Mouse (Mus musculus): ENCODE results near the gene Glyatl3.
A peak's percentile ranks its signal among the peaks of the same experiment; 100 is the strongest.

Gene Glyatl3

DNA sequence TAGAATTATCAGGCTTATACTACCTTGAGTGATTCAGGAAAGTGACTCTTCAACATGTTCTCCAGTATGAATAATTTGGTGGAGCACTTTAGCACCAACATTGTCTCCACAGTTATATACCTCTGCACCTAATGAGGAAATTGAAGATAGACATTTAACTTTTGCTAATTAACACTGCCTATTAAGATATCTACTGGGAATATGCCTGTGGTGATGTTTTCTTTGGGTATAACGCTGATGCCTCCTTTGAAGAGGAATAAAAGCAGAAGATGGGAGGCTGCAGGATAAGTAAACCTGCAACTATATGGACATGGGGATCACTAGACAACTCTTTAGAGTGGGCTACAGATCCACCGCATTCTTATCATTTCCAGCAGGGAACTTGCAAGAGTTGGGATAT lies at the start of gene Glyatl3:
Glyatl3 (minus strand) TSS at position 101 of the 400 bp plus-strand sequence.
- DNase-seq (ENCODE audit: low read depth, low spot score), result no peak

- no peak for DNase-seq (ENCODE audit: low read depth, low spot score)
Measured at GRCm38 (mm10) chr17:40948518-40948917, 34.4 kb upstream of the Glyatl3 start.

- DNase-seq (ENCODE audit: low read depth, low spot score), result peak; percentile 94
Measured at GRCm38 (mm10) chr17:40934420-40935231, 20.5 kb upstream of the Glyatl3 start, which contains the start of the genes Mut and Cenpq. Mut (plus strand) TSS chr17:40934685. Cenpq (minus strand) TSS chr17:40935047.

- no peak for DNase-seq (ENCODE audit: low read depth, low spot score)
Measured at GRCm38 (mm10) chr17:40933985-40934384, 19.8 kb upstream of the Glyatl3 start.

DNA sequence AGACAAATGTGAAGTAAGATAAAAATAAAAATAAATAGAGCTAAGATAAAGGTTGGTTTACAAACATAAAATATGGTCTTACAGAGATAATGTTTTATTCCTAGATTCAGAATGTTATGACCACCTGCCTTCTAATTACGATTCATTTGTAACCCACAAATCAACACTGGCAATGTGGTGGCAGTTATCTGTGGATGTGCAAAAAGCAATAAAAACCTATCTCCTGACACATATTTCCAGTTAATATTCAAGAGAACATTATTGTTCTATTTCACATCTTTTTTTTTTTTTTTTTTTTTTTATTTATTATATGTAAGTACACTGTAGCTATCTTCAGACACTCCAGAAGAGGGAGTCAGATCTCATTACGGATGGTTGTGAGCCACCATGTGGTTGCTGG lies 1.3 kb upstream of the Glyatl3 start:
- no peak for DNase-seq (ENCODE audit: low read depth, low spot score)

- no peak for DNase-seq (ENCODE audit: low read depth, low spot score)
Measured at GRCm38 (mm10) chr17:40904721-40905154, 9.4 kb downstream of the Glyatl3 start.

DNA sequence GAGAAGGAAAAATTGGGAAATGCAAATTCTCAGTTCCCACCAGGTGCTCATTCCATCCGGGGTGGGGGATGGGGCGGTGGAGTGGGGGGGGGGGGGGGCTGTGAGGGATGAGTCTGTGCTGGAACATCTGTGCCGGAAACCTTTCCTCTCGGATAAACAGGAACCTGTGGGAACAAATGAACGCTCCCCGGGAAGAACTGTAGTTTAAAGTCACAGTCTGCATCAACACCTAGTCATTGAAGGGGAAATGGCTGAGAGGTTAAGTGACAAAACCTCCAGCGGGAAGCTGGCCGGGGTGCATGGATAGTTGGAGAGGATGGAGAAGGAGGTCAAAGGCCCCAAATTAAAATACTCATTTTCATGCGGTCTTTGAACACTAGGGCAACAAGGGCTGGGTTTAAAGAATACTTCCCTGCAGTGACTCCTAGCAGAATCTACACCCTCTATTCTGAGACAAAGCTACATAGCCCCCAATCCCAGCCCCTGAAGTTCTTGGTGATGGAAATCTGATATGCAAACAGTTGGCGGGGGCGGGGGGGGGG lies 10.0 kb downstream of the Glyatl3 start:
- DNase-seq (ENCODE audit: low read depth, low spot score), result no peak

- DNase-seq (ENCODE audit: low read depth, low spot score), result no peak
Measured at GRCm38 (mm10) chr17:40903345-40903744, 10.8 kb downstream of the Glyatl3 start.

DNA sequence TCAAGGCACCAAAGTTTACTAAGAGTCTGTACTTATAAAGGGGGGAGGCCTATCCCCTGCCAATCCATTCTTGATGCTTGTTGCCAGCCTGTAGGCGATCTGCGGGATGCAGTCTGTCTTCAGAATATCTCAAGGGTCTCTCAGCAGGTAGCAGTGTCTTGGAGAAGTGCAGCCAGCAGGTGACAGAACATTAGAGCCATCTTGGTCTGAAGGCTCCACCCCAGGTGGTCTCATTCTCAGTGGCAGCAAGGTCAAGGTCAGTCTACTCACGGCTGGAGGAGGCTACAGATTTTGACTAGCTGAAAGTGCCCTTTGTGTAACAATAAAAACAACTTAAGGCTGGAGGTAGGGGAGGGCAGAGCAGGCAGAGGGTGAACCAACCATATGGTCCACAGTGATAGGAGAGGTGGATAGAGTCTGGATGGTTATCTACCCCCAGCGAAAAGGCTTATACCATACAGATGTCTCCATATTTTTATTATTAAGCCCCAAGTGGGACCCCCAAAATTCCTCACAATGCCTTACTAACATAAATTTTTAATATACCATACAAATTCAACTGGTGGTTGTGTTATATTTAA lies 14.3 kb downstream of the Glyatl3 start:
- no peak for DNase-seq (ENCODE audit: low read depth, low spot score)

DNA sequence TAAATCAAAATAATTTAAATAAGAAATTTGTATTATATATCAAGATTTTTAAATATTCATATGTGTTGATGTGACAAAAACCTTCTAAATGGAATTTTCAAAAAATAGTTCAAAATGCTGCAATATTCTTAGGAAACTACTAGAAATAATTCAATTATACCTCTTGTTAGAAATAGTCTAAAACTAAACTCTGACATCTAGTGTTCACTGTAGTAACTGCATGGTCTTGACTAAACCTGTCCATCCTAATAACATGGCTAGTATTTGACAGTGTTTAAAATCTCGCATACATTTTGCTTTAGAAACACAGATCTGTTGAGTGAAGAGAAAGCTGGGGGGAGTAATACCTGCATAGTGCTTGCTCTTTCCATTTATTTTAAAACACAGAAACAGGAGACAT lies 17.3 kb downstream of the Glyatl3 start:
- DNase-seq (ENCODE audit: low read depth, low spot score), result no peak

DNA sequence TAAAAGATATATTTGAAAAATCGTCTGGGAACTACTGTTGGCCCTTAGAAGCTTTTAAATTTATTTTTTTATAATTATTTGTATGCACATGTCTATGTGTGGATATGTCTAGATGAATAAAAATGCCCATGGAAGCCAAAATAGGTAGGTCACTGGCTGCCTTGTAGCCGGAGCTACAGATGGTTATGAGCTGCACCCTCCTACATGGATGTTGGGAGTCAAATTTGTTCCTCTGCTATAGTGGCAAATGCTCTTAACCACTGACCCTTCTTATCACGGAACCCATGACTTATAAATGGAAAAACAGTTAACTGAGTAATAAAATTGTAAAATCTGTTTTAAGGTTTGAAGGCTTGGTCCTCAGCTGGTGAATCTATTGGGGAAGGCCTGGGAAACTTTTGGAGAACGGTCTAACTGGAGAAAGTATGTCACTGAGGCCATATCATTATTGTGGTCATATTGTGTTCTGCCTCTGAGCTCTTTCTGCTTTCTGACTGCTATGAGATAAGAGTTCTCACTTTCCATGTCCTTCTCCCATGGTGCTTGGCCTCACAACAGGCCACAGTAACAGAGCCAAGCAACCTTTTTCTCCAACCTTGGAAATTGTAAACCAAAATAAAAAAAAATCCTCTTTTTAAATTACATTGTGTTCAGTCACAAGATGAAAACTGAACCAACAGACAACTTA lies 26.2 kb downstream of the Glyatl3 start:
- DNase-seq (ENCODE audit: low read depth, low spot score), result no peak

DNA sequence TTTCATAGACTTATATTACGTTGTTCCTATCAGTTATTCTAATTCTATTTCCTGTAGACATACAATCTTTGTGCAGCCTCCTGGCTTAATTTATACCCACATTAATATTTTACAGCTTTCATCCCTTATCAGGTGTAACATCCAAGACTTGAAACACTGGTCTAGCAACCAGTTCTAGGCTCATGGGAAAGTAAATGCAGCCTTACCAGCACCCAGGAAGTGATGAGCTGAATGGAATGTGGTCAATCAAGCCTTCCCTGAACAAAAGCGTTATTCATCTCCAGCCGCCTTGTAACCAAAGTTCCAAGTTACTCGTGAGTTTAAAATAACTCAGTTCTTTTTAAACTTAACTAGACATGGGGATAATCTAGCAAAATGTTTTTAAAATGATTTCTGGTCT lies 29.0 kb downstream of the Glyatl3 start:
- DNase-seq (ENCODE audit: low read depth, low spot score), result no peak

DNA sequence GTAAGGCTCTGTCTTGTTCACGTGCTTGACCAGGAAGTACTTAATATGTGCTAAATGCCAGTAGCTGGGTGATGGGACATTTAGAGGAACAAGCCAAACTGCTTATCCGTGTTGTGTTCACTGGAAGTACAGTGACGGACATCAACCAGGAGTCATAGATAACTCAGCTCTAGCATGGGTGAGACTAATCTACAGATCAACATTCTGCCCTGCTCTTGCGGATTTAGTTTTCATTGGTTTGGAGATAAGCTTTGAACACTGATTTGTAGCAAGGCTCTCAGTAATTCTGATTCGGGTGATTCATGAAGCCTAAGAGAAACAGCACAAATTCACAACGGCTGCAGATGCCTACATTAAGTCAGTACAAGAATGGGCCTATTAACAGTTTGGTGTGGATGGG lies 32.0 kb downstream of the Glyatl3 start:
- no peak for DNase-seq (ENCODE audit: low read depth, low spot score)

GRCm38 (mm10) chr17:40879924-40880691 lies 34.0 kb downstream of the Glyatl3 start, which contains the start of gene 9130008F23Rik:
9130008F23Rik (minus strand) TSS chr17:40880559.
- no peak for DNase-seq (ENCODE audit: low read depth, low spot score)

DNA sequence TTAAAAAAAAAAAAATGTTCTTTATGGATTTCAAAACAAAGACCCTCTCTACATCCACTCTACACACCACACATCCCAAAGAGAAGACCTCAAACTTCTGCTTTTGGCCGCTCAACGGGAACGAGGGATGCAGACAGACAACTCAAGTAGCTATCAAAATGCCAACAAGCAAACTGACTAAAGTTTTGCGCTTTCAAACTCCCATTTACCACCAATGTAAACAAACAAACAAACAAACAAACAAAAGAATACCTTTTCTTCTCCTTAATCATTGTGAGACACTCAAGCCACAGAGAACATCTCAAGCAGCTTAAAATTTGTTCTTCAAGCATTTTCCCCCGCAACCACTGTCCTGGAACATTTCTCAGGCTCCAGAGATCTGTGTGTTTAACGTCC lies 34.6 kb downstream of the Glyatl3 start:
- DNase-seq (ENCODE audit: low read depth, low spot score), result no peak

GRCm38 (mm10) chr17:40877741-40878140 lies 36.4 kb downstream of the Glyatl3 start:
- DNase-seq (ENCODE audit: low read depth, low spot score), result no peak

DNA sequence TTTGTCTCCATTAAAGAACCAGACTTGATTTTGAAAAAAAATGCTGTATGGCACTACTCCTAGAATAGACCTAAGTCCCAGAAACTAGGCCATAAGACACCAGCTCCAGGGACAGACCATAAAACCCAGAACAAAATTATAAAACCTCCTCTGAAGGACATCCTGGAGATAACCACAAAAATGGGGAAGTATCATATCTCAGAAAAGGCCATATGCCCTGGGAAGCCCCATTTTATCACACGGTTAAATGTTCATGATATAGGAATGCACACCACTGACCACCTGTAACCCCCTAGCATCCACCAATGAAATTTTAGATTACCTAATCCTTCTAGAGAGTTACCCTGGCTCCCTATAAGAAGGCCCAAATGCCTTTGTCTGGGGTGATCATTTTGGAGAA lies 38.6 kb downstream of the Glyatl3 start:
- DNase-seq (ENCODE audit: low read depth, low spot score), result no peak

GRCm38 (mm10) chr17:40874701-40875100 lies 39.4 kb downstream of the Glyatl3 start:
- no peak for DNase-seq (ENCODE audit: low read depth, low spot score)

DNA sequence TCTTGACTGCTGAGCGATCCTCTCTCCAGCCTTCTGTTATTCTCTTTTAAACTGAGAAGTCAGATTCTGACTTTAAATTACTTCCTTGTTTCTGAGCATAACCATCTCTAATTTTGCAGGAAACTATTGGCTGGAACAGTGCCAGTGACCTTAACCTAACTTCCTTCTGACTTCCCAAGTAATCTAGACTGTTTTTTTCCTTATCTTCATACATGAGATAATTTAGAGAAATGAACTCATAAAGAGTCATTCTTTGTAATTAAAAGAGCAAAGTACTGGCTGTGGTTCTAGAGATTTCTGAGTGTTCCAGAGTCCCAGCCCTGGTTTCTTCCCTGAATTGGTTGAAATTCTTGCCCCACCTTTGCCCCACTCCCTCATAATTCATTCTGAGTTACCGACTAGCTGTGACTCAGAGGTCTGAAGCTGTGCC lies 40.6 kb downstream of the Glyatl3 start:
- DNase-seq (ENCODE audit: low read depth, low spot score), result no peak

DNA sequence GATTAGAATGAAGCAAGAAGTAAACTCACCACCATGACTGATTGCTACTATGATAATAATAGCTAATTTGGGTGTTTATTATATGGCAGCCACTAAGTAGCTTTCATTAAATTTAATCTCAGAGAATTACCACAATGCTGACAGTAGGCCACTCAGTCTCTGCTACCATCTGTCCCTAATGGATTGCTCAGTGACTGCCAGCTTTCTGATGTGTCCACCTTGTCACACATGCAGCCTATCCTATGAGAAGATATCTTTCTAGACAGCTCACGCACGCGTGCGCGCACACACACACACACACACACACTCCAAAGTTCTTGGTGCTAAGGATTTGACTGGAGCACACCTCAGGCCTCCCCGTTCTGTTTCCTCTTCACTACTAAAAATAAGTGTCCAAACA lies 41.5 kb downstream of the Glyatl3 start:
- DNase-seq (ENCODE audit: low read depth, low spot score), result no peak
